ENCODE assay signal across 10 mouse cellular contexts in genomic region chr17:57070272-57070671, GRCm38 (mm10). TPM values are rescaled to one million over a fixed set of nuclear protein-coding genes. Genes with fewer than 3 reads are reported as not detected.
DNase-seq lines count a peak whose midpoint lies in the region; ATAC-seq and TF ChIP-seq lines count a peak whose summit lies in the region.
"Had no signal": no experiment of that assay in that cellular context is flagged by ENCODE, and none has a peak within 500 bp of the region (broad histone marks: within the 10 kb centered on the region; RNA-seq: fewer than 3 reads in every experiment).

No protein-coding gene starts in this region.

- 16% methylated on average over 9 of the region's 9 CpGs for WGBS in liver, embryonic 11.5 days
- 23% methylated on average over 9 of the region's 9 CpGs for WGBS in liver, postnatal 0 days (ENCODE audit: insufficient replicate concordance)
- 13% methylated on average over 9 of the region's 9 CpGs for WGBS in forebrain, embryonic 16.5 days
- WGBS in midbrain, embryonic 11.5 days: 13% methylated on average over 9 of the region's 9 CpGs
- 11% methylated on average over 9 of the region's 9 CpGs for WGBS in stomach, embryonic 16.5 days

- no peaks in the 10 kb centered on the region for H3K27me3 ChIP-seq in liver, embryonic 11.5 days (replicated peaks; ENCODE audit: control insufficient read depth, insufficient read depth, low read length)
- no peaks in the 10 kb centered on the region for H3K27me3 ChIP-seq in liver, postnatal 0 days (ENCODE audit: insufficient read depth, low read length)
- no peaks in the 10 kb centered on the region for H3K27me3 ChIP-seq in forebrain, embryonic 16.5 days (replicated peaks; ENCODE audit: control insufficient read depth, insufficient read depth, low read length)
- no peaks in the 10 kb centered on the region; the same call in 1 of the 2 replicates for H3K27me3 ChIP-seq in midbrain, embryonic 11.5 days (ENCODE audit: control insufficient read depth, insufficient read depth, low read length)
- H3K27me3 ChIP-seq in stomach, embryonic 16.5 days (ENCODE audit: control insufficient read depth, insufficient read depth, low read length): no peaks in the 10 kb centered on the region

- TF ChIP-seq CTCF in liver, postnatal 0 days (IDR thresholded peaks at IDR 0.05; ENCODE audit: low read depth): no peak

- no peaks in the 10 kb centered on the region for H3K9me3 ChIP-seq in liver, embryonic 11.5 days (ENCODE audit: control insufficient read depth, low read length)
- no peaks in the 10 kb centered on the region for H3K9me3 ChIP-seq in liver, postnatal 0 days (ENCODE audit: low read length)
- H3K9me3 ChIP-seq in forebrain, embryonic 16.5 days (ENCODE audit: control insufficient read depth, low read length): no peaks in the 10 kb centered on the region
- H3K9me3 ChIP-seq in midbrain, embryonic 11.5 days (ENCODE audit: control insufficient read depth, low read length): no peaks in the 10 kb centered on the region
- no peaks in the 10 kb centered on the region for H3K9me3 ChIP-seq in stomach, embryonic 16.5 days (replicated peaks; ENCODE audit: control insufficient read depth, low read length)
- H3K9me3 ChIP-seq: liver, embryonic 15.5 days had no signal

- H3K36me3 ChIP-seq in liver, embryonic 11.5 days (ENCODE audit: control insufficient read depth, insufficient read depth, low read length): no peaks in the 10 kb centered on the region
- H3K36me3 ChIP-seq in liver, postnatal 0 days (replicated peaks; ENCODE audit: insufficient read depth, low read length): 0 out of 2 replicates have a peak, but pooled peaks cover 6% of the 10 kb centered on the region
- H3K36me3 ChIP-seq in forebrain, embryonic 16.5 days (ENCODE audit: control insufficient read depth, insufficient read depth): no peaks in the 10 kb centered on the region
- no peaks in the 10 kb centered on the region for H3K36me3 ChIP-seq in midbrain, embryonic 11.5 days (ENCODE audit: control insufficient read depth, insufficient read depth, low read length)
- H3K36me3 ChIP-seq in stomach, embryonic 16.5 days (ENCODE audit: control insufficient read depth, insufficient read depth, low read length): no peaks in the 10 kb centered on the region
- H3K36me3 ChIP-seq: liver, embryonic 15.5 days had no signal

- H3K4me2 ChIP-seq in liver, embryonic 11.5 days: peak overlapping the region; percentile 18; the same call in 1 of the 2 replicates
- no peak overlapping the region for H3K4me2 ChIP-seq in liver, postnatal 0 days (ENCODE audit: low read depth, low read length)
- H3K4me2 ChIP-seq in forebrain, embryonic 16.5 days (ENCODE audit: low read length): peak overlapping the region; percentile 20
- peak overlapping the region; percentile 28 for H3K4me2 ChIP-seq in midbrain, embryonic 11.5 days
- peak overlapping the region; percentile 43 for H3K4me2 ChIP-seq in stomach, embryonic 16.5 days (ENCODE audit: low read depth, low read length)
- H3K4me2 ChIP-seq: liver, embryonic 15.5 days had no signal

- H3K4me1 ChIP-seq in liver, embryonic 11.5 days (replicated peaks; ENCODE audit: control insufficient read depth, insufficient read depth, low read length): no peaks in the 10 kb centered on the region; the same call in 1 of the 2 replicates
- no peaks in the 10 kb centered on the region for H3K4me1 ChIP-seq in liver, postnatal 0 days (ENCODE audit: insufficient read depth)
- H3K4me1 ChIP-seq in forebrain, embryonic 16.5 days (replicated peaks; ENCODE audit: control insufficient read depth, insufficient read depth, low read length): 0 out of 2 replicates have a peak, but pooled peaks cover 3% of the 10 kb centered on the region
- no peaks in the 10 kb centered on the region; the same call in 1 of the 2 replicates for H3K4me1 ChIP-seq in midbrain, embryonic 11.5 days (ENCODE audit: control insufficient read depth, insufficient read depth, low read length)
- no peaks in the 10 kb centered on the region for H3K4me1 ChIP-seq in stomach, embryonic 16.5 days (ENCODE audit: control insufficient read depth, insufficient read depth, low read length)

- H3K27ac ChIP-seq in liver, embryonic 11.5 days (ENCODE audit: low read depth, low read length): no peak overlapping the region
- H3K27ac ChIP-seq in liver, postnatal 0 days (ENCODE audit: low read depth): no peak overlapping the region
- H3K27ac ChIP-seq in forebrain, embryonic 16.5 days (ENCODE audit: low read length): no peak overlapping the region
- H3K27ac ChIP-seq in midbrain, embryonic 11.5 days (ENCODE audit: low read depth, low read length): no peak overlapping the region
- peak overlapping the region; percentile 66 for H3K27ac ChIP-seq in stomach, embryonic 16.5 days (ENCODE audit: low read length)
- H3K27ac ChIP-seq: liver, embryonic 15.5 days had no signal

- DNase-seq in liver, embryonic 11.5 days (ENCODE audit: low spot score): no peak
- DNase-seq in liver, postnatal 0 days: no peak
- DNase-seq in midbrain, embryonic 11.5 days (ENCODE audit: low spot score, missing footprints): no peak
- no peak for DNase-seq in right cerebral cortex, adult 18-20 months
- DNase-seq in thymus, postnatal 14 days: no peak
- DNase-seq in spleen, postnatal 10 days (ENCODE audit: low spot score in 2 of 2): no peak

- no peak for ATAC-seq in liver, embryonic 11.5 days (replicated peaks; ENCODE audit: low FRiP score)
- ATAC-seq in liver, postnatal 0 days: no peak
- no peak for ATAC-seq in forebrain, embryonic 16.5 days
- no peak for ATAC-seq in midbrain, embryonic 11.5 days (ENCODE audit: low FRiP score)
- no peak for ATAC-seq in stomach, embryonic 16.5 days (ENCODE audit: insufficient read depth, low FRiP score)

- H3K4me3 ChIP-seq in liver, embryonic 11.5 days (ENCODE audit: low read depth, low read length): no peak overlapping the region
- H3K4me3 ChIP-seq in liver, postnatal 0 days (ENCODE audit: low read depth, low read length): no peak overlapping the region
- H3K4me3 ChIP-seq in forebrain, embryonic 16.5 days (replicated peaks; ENCODE audit: low read length): peak overlapping the region; percentile 10
- 0 out of 2 replicates have a peak overlapping the region, but pooled peaks have one; percentile 9 for H3K4me3 ChIP-seq in midbrain, embryonic 11.5 days (ENCODE audit: low read depth, low read length)
- peak overlapping the region; percentile 24 for H3K4me3 ChIP-seq in stomach, embryonic 16.5 days (replicated peaks; ENCODE audit: low read length)
- H3K4me3 ChIP-seq: liver, embryonic 15.5 days had no signal

- H3K9ac ChIP-seq in liver, embryonic 11.5 days (ENCODE audit: low read depth, low read length): no peak overlapping the region
- no peak overlapping the region for H3K9ac ChIP-seq in liver, postnatal 0 days (replicated peaks)
- H3K9ac ChIP-seq in forebrain, embryonic 16.5 days (replicated peaks; ENCODE audit: low read depth, low read length): no peak overlapping the region
- peak overlapping the region; percentile 47 for H3K9ac ChIP-seq in midbrain, embryonic 11.5 days (ENCODE audit: low read length)
- peak overlapping the region; percentile 23 for H3K9ac ChIP-seq in stomach, embryonic 16.5 days (ENCODE audit: low read length)
- H3K9ac ChIP-seq: liver, embryonic 15.5 days had no signal

- TF ChIP-seq EP300 in liver, postnatal 0 days (IDR thresholded peaks at IDR 0.05; ENCODE audit: low read depth): no peak

RNA-seq across cellular contexts. Expression of gene Dennd1c, which starts 8.0 kb away (rescaled TPM):
- 2.1 and 2.2 TPM in 2 replicates for polyA plus RNA-seq in liver, embryonic 11.5 days (2014; fragmentation: Nextera tagmentation; extraction: Ambion mirVana)
- 3.5 and 4.9 TPM in 2 replicates for polyA plus RNA-seq in liver, postnatal 0 days (2015; fragmentation: Nextera tagmentation; extraction: Ambion mirVana)
- 2.4 and 4.2 TPM in 2 replicates for polyA plus RNA-seq in forebrain, embryonic 16.5 days (2015; fragmentation: Nextera tagmentation; extraction: Ambion mirVana)
- polyA plus RNA-seq in midbrain, embryonic 11.5 days (2014; fragmentation: Nextera tagmentation; extraction: Ambion mirVana): 2.2 and 2.7 TPM in 2 replicates
- polyA plus RNA-seq in stomach, embryonic 16.5 days (2015; fragmentation: Nextera tagmentation; extraction: Ambion mirVana): 6.3 and 6.6 TPM in 2 replicates

RNA-seq across cellular contexts. Expression of gene Slc25a23, which starts 10.6 kb away (rescaled TPM):
- 5.2 and 6.3 TPM in 2 replicates for polyA plus RNA-seq in liver, embryonic 11.5 days (2014; fragmentation: Nextera tagmentation; extraction: Ambion mirVana)
- 12.7 and 12.8 TPM in 2 replicates for polyA plus RNA-seq in liver, postnatal 0 days (2015; fragmentation: Nextera tagmentation; extraction: Ambion mirVana)
- polyA plus RNA-seq in forebrain, embryonic 16.5 days (2015; fragmentation: Nextera tagmentation; extraction: Ambion mirVana): 27.8 and 33.4 TPM in 2 replicates
- 14.2 and 16.5 TPM in 2 replicates for polyA plus RNA-seq in midbrain, embryonic 11.5 days (2014; fragmentation: Nextera tagmentation; extraction: Ambion mirVana)
- 6.5 and 7.4 TPM in 2 replicates for polyA plus RNA-seq in stomach, embryonic 16.5 days (2015; fragmentation: Nextera tagmentation; extraction: Ambion mirVana)

RNA-seq across cellular contexts. Expression of gene Crb3, which starts 11.4 kb away (rescaled TPM):
- polyA plus RNA-seq in liver, embryonic 11.5 days (2014; fragmentation: Nextera tagmentation; extraction: Ambion mirVana): 3.2 and 3.4 TPM in 2 replicates
- 33.0 and 39.9 TPM in 2 replicates for polyA plus RNA-seq in liver, postnatal 0 days (2015; fragmentation: Nextera tagmentation; extraction: Ambion mirVana)
- 1.5 and 2.1 TPM in 2 replicates for polyA plus RNA-seq in forebrain, embryonic 16.5 days (2015; fragmentation: Nextera tagmentation; extraction: Ambion mirVana)
- polyA plus RNA-seq in midbrain, embryonic 11.5 days (2014; fragmentation: Nextera tagmentation; extraction: Ambion mirVana): 0.80 and 1.2 TPM in 2 replicates
- polyA plus RNA-seq in stomach, embryonic 16.5 days (2015; fragmentation: Nextera tagmentation; extraction: Ambion mirVana): 62.6 and 65.5 TPM in 2 replicates

RNA-seq across cellular contexts. Expression of gene Tubb4a, which starts 17.3 kb away (rescaled TPM):
- polyA plus RNA-seq in liver, embryonic 11.5 days (2014; fragmentation: Nextera tagmentation; extraction: Ambion mirVana): 4.5 and 5.0 TPM in 2 replicates
- 0.23 and 0.30 TPM in 2 replicates for polyA plus RNA-seq in liver, postnatal 0 days (2015; fragmentation: Nextera tagmentation; extraction: Ambion mirVana)
- 285 and 318 TPM in 2 replicates for polyA plus RNA-seq in forebrain, embryonic 16.5 days (2015; fragmentation: Nextera tagmentation; extraction: Ambion mirVana)
- 167 and 171 TPM in 2 replicates for polyA plus RNA-seq in midbrain, embryonic 11.5 days (2014; fragmentation: Nextera tagmentation; extraction: Ambion mirVana)
- 20.5 and 21.9 TPM in 2 replicates for polyA plus RNA-seq in stomach, embryonic 16.5 days (2015; fragmentation: Nextera tagmentation; extraction: Ambion mirVana)

RNA-seq across cellular contexts. Expression of gene Slc25a41, which starts 28.8 kb away (rescaled TPM):
- not detected in 2 replicates for polyA plus RNA-seq in liver, embryonic 11.5 days (2014; fragmentation: Nextera tagmentation; extraction: Ambion mirVana)
- not detected in 2 replicates for polyA plus RNA-seq in liver, postnatal 0 days (2015; fragmentation: Nextera tagmentation; extraction: Ambion mirVana)
- not detected in 2 replicates for polyA plus RNA-seq in forebrain, embryonic 16.5 days (2015; fragmentation: Nextera tagmentation; extraction: Ambion mirVana)
- not detected in 2 replicates for polyA plus RNA-seq in midbrain, embryonic 11.5 days (2014; fragmentation: Nextera tagmentation; extraction: Ambion mirVana)
- polyA plus RNA-seq in stomach, embryonic 16.5 days (2015; fragmentation: Nextera tagmentation; extraction: Ambion mirVana): not detected in 2 replicates
- polyA plus RNA-seq: liver, embryonic 15.5 days; spleen, adult 2 months had no signal

Comparison
In these comparisons a context has a peak if more than half of its experiments do, and no peak if none do; other contexts are left out.
1. H3K4me3 ChIP-seq: peak in forebrain, embryonic 16.5 days (single experiment), midbrain, embryonic 11.5 days (single experiment) and stomach, embryonic 16.5 days (single experiment); none in liver, embryonic 11.5 days (single experiment) and liver, postnatal 0 days (single experiment).
2. H3K9ac ChIP-seq: peak in midbrain, embryonic 11.5 days (single experiment) and stomach, embryonic 16.5 days (single experiment); none in liver, embryonic 11.5 days (single experiment), liver, postnatal 0 days (single experiment) and forebrain, embryonic 16.5 days (single experiment).